Mouse (Mus musculus) heart, postnatal 0 days (tissue): ENCODE measurements at regions not wholly inside any gene's neighbourhood (a gene's known extent, or its start where the extent isn't known, plus 50 kb on each side); places are given as distances from the start of the nearest gene placed in this dataset.

Source experiments
- ATAC-seq: fragments of 200-750 bp; cut with Nextera tagmentation; 2 replicates; pipeline ENCODE4 v1.8.0; 2017; ENCODE audit warnings: low read depth, moderate number of reproducible peaks, moderate library complexity; ENCODE audit not compliant: insufficient read depth
- DNase-seq: peaks from one replicate; pipeline ENCODE4 v3.0.0-alpha.2; 2016; ENCODE audit warnings: low spot score
- H3K27ac ChIP-seq: fragments of 300-500 bp; sonication (generic); 2 replicates; pipeline ENCODE4 v1.5.1; 2014; ENCODE audit warnings: low read depth, mild to moderate bottlenecking
- H3K27me3 ChIP-seq: fragments of 300-500 bp; sonication (generic); 2 replicates; pipeline ENCODE4 v1.6.1; 2014; ENCODE audit warnings: low read length, mixed read lengths; ENCODE audit not compliant: control insufficient read depth, insufficient read depth
- H3K36me3 ChIP-seq: fragments of 300-500 bp; sonication (generic); replicated peaks from 2 replicates; pipeline ENCODE4 v1.6.1; 2014; ENCODE audit warnings: low read length, mixed read lengths; ENCODE audit not compliant: control insufficient read depth, insufficient read depth
- H3K4me1 ChIP-seq: fragments of 300-500 bp; sonication (generic); 2 replicates; pipeline ENCODE4 v1.6.1; 2014; ENCODE audit warnings: antibody characterized with exemption; ENCODE audit not compliant: control insufficient read depth, insufficient read depth
- H3K4me2 ChIP-seq: fragments of 300-500 bp; sonication (generic); 2 replicates; pipeline ENCODE4 v1.6.1; 2014; ENCODE audit warnings: low read depth, mild to moderate bottlenecking, low read length, moderate library complexity
- H3K4me3 ChIP-seq: fragments of 300-500 bp; sonication (generic); 2 replicates; pipeline ENCODE4 v1.5.1; 2014; ENCODE audit warnings: low read depth, low read length
- H3K9ac ChIP-seq: fragments of 300-500 bp; sonication (generic); replicated peaks from 2 replicates; pipeline ENCODE4 v1.6.1; 2014; ENCODE audit warnings: low read depth, low read length, mixed read lengths
- H3K9me3 ChIP-seq: fragments of 300-500 bp; sonication (generic); replicated peaks from 2 replicates; pipeline ENCODE4 v1.6.1; 2016; ENCODE audit warnings: low read length; ENCODE audit not compliant: control insufficient read depth
- CTCF ChIP-seq: IDR thresholded peaks from 2 replicates; pipeline ENCODE4 v1.5.1; 2016; ENCODE audit warnings: antibody characterized with exemption, control low read depth, low read depth
- EP300 ChIP-seq: IDR thresholded peaks from 2 replicates; pipeline ENCODE4 v1.6.1; 2016; ENCODE audit warnings: antibody characterized with exemption, low read depth
- WGBS: fragments of 180-500 bp; shearing (Covaris S2); extraction: QIAGEN DNeasy Blood & Tissue Kit; methylation state at CpG from one replicate; pipeline ENCODE4 v1.1.7; 2014; 5-methylcytosine and 5-hydroxymethylcytosine counted together

GRCm38 (mm10) chr1:193552348-193552747, 182.2 kb upstream of the Camk1g start:
- Histone ChIP-seq H3K9me3 (no peaks in the 10 kb centered on the region), H3K9ac (no peak overlapping the region), H3K27ac (no peak overlapping the region), H3K36me3 (no peaks in the 10 kb centered on the region), H3K27me3 (no peaks in the 10 kb centered on the region), H3K4me1 (no peaks in the 10 kb centered on the region), H3K4me3 (no peak overlapping the region), H3K4me2 (no peak overlapping the region)
- ATAC-seq (no peak), DNase-seq (no peak)
- TF ChIP-seq CTCF, result no peak
- TF ChIP-seq EP300, result no peak
- WGBS, result 79% methylated on average over 2 of the region's 2 CpGs

GRCm38 (mm10) chr1:193551340-193551739, 181.2 kb upstream of the Camk1g start:
- no peaks in the 10 kb centered on the region for H3K27me3 ChIP-seq
- H3K4me3 ChIP-seq, result no peak overlapping the region
- H3K4me2 ChIP-seq, result no peak overlapping the region
- DNase-seq (no peak), ATAC-seq (no peak)
- 86% methylated on average over 1 of the region's 1 CpGs for WGBS
- no peaks in the 10 kb centered on the region for H3K36me3 ChIP-seq
- H3K9ac ChIP-seq, result no peak overlapping the region
- H3K27ac ChIP-seq, result no peak overlapping the region
- H3K9me3 ChIP-seq, result no peaks in the 10 kb centered on the region
- no peaks in the 10 kb centered on the region for H3K4me1 ChIP-seq
- TF ChIP-seq CTCF (no peak), EP300 (no peak)

GRCm38 (mm10) chr1:193550761-193551160, 180.7 kb upstream of the Camk1g start:
- no peak overlapping the region for H3K27ac ChIP-seq
- H3K9ac ChIP-seq, result no peak overlapping the region
- DNase-seq (no peak), ATAC-seq (no peak)
- H3K36me3 ChIP-seq, result no peaks in the 10 kb centered on the region
- no peaks in the 10 kb centered on the region for H3K27me3 ChIP-seq
- 16% methylated on average over 2 of the region's 2 CpGs for WGBS
- H3K9me3 ChIP-seq, result no peaks in the 10 kb centered on the region
- no peak overlapping the region for H3K4me2 ChIP-seq
- no peak for TF ChIP-seq CTCF
- no peak for TF ChIP-seq EP300
- H3K4me3 ChIP-seq, result no peak overlapping the region
- H3K4me1 ChIP-seq, result no peaks in the 10 kb centered on the region

- ATAC-seq (no peak), DNase-seq (no peak)
- no peaks in the 10 kb centered on the region for H3K27me3 ChIP-seq
- 93% methylated on average over 2 of the region's 2 CpGs for WGBS
- no peak for TF ChIP-seq EP300
- TF ChIP-seq CTCF, result no peak
- H3K36me3 ChIP-seq, result no peaks in the 10 kb centered on the region
- H3K4me3 ChIP-seq, result no peak overlapping the region
- no peak overlapping the region for H3K4me2 ChIP-seq
- no peak overlapping the region for H3K9ac ChIP-seq
- H3K9me3 ChIP-seq, result no peaks in the 10 kb centered on the region
- H3K4me1 ChIP-seq, result no peaks in the 10 kb centered on the region
- H3K27ac ChIP-seq, result no peak overlapping the region
Observed at GRCm38 (mm10) chr1:193547356-193547755, 177.3 kb upstream of the Camk1g start.

- H3K4me2 ChIP-seq, result no peak overlapping the region
- WGBS, result 81% methylated on average over 2 of the region's 2 CpGs
- H3K4me1 ChIP-seq, result no peaks in the 10 kb centered on the region
- no peak overlapping the region for H3K27ac ChIP-seq
- no peak overlapping the region for H3K9ac ChIP-seq
- TF ChIP-seq EP300 (no peak), CTCF (no peak)
- no peaks in the 10 kb centered on the region for H3K9me3 ChIP-seq
- DNase-seq (no peak), ATAC-seq (no peak)
- no peak overlapping the region for H3K4me3 ChIP-seq
- H3K36me3 ChIP-seq, result no peaks in the 10 kb centered on the region
- no peaks in the 10 kb centered on the region for H3K27me3 ChIP-seq
Observed at GRCm38 (mm10) chr1:193546044-193546432, 175.9 kb upstream of the Camk1g start.

- no peak for ATAC-seq
- WGBS, result 77% methylated on average over 4 of the region's 4 CpGs
- TF ChIP-seq CTCF (no peak), EP300 (no peak)
Observed at GRCm38 (mm10) chr1:193545406-193546043, 175.4 kb upstream of the Camk1g start.

More at GRCm38 (mm10) chr1:193545406-193546043, 175.4 kb upstream of the Camk1g start:
- Histone ChIP-seq H3K4me3 (no peak overlapping the region), H3K4me2 (no peak overlapping the region), H3K4me1 (no peaks in the 10 kb centered on the region), H3K36me3 (no peaks in the 10 kb centered on the region), H3K9me3 (no peaks in the 10 kb centered on the region), H3K9ac (no peak overlapping the region), H3K27ac (no peak overlapping the region), H3K27me3 (no peaks in the 10 kb centered on the region)
- no peak for DNase-seq
